Mouse (Mus musculus) urinary bladder, adult 18-20 months (tissue): Measurements from ENCODE around the gene Plau.

ENCODE experiments used
- DNase-seq, 2 experiments: peaks; one replicate each; pipeline ENCODE4 v3.0.0; 2022; ENCODE audit warnings: low spot score in 2 of 2, mixed read lengths in 2 of 2

The Plau gene

DNA sequence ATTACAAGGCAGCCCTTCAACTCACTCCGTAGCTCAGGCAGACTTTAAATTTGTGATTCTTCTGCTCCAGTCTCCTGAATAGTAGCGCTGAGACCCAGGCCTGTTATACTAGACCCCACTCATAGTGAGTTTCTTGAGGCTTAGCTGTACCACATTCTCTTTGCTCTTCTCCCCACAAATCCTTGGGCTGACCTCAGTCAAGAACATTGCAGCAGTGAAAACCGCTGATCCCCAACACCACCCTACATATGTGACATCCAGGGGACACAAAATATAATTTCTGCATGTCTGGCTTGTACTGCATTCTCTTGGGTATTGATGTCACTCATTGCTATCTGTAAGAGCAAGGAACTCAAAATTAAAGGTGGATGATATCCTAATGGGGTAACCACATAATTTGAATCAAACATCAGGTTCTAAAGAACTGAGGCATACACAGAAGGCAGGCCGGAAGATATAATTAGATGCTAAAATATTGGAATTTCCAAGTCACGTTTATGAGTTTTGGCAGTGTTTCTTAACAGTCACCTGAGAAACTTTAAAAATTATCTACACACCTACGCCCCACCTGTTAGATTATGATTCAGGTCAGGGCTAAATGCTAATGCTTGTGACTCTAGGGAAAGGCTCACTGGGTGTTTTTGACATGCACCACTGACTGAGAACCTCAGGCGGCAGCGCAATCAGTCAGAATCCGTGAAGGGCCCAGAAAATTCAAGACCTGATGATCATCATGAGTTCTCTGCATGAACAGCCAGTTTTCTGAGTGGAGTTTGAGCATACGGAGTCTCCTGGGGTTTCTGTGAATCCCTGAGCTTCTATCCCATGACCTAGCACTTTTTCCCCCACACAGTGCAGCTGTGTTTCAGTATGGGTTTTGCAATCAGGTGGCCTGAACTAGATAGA lies 8.5 kb downstream of the Plau start:
- no peak for DNase-seq

DNA sequence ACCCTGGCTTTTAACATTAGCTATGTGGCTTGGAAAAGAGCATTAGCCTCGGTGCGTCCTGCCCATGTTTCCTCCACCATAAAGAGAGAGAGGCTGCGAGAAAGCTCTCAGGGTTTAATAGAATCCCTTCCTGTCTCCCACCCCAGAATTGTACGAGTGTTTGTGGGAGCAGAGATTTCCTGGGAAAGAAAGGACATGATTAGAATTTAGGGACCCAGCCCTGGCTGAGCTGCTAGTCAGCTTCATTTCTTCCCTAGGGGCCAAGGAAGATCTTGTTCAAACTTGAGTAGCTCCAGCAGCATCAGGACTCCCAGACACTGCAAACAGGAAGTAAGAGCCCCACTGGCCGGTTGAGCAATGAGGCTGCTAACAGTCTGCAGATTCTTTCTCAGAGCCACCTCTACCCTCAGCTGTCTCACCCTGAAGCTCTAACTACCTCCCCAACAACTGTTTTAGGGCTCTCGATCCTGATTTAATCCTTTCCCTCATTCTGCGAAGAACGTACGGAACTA lies 9.2 kb downstream of the Plau start:
- DNase-seq = no peak

- DNase-seq = no peak
Observed at GRCm38 (mm10) chr14:20846214-20846613, 9.8 kb downstream of the Plau start.

DNA sequence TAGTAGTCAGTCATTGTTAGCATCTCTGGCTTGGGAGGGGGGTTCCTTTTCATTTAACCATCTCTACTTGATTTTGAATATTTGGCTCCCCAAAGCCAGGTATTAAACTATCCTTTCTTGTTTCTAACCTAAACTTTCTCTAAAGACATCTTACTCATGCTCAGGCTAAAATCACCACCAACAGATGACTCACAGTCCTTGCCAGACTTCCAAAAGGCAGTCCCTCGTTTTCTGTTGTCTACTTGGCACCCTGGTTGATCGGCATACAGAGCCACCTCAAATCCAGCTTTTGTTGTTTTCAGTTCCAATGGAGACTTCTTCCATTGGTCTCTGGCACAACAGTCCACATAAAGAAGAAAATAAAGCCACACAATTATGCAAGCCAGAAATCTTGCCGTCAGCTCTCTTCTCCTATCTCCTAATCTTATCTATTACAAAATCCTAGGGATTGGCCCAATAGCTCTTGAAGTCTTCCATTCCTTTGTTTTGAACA lies 11.2 kb downstream of the Plau start:
- DNase-seq = no peak

DNA sequence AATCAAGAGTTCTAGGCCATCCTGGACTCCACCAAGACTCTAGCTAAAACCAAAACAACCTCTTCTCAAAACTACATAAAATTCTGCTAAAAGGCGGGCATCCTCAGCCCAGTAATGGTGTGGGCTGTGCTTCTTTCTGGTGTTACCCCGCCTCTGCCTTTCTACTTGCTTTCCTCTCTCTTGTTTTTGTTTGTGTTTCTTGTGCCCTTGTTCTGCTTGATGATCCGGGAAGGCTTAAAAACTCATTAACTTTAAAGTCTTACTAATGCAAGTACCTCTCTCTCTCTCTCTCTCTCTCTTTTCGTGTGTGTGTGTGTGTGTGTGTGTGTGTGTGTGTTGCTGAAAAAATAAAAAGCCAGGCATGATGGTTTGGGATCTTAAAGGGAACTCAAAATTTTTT lies 13.3 kb downstream of the Plau start:
- no peak for DNase-seq

GRCm38 (mm10) chr14:20850498-20850897 lies 14.0 kb downstream of the Plau start:
- peak in 1 of 2 experiments; percentile 50 for DNase-seq

DNA sequence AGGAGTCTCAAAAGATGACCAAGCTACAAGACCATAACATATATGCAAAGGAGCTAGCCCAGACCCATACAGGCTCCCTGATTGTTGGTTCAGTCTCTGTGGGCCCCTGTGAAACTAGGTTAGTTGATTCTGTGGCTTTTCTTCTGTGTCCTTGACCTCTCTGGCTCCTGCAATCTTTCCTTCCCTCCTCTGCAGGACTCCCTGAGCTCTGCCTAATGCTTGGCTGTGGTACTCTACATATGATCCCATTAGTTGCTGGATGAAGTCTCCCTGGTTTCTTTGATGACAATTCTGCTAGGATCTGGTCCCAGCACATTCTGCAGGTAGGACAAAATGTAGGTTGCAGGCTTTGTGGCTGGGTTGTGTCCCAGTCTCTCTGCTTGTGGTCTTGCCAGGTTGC lies 15.3 kb downstream of the Plau start:
- DNase-seq = no peak

- DNase-seq = no peak
Observed at GRCm38 (mm10) chr14:20861152-20861551, 24.7 kb downstream of the Plau start.

DNA sequence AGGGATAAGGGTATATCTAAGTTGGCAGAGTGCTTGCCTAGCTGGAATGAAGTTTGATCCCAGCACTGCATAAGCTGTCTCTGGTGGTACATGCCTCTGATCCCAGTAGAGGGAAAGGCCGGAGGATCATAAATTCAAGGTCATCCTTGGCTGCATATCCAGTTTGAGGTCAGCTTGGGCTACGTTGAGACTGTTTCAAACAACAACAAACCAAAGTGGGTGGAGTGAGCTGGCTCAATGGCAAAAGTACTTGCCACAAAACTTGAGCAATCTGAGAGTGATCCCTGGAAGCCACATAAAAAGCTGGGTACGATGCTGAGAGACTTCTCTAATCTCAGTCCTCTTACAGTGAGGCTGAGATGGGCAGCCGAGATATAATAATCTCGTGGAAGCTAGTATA lies 25.1 kb downstream of the Plau start:
- DNase-seq = peak in 1 of 2 experiments; percentile 33

GRCm38 (mm10) chr14:20863306-20864065 lies 27.0 kb downstream of the Plau start:
- DNase-seq = no peak

DNA sequence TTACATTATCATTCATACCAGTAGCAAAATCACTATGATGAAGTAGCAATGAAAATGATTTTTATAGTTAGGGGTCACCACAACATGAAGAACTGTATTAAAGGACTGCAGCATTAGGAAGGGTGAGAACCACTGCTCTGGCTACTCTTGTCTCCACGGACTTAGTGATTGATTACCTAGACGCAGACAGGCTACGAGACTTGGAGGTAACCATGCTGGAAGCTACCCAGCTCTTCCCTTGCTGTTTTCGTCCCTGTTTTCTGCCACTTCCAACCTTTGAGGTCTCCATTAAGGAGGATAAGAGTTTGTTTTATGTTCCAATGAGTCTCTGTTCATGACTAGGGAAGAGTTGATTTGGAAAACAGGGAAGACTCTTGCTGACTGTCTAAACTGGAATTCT lies 27.7 kb downstream of the Plau start:
- no peak for DNase-seq

- no peak for DNase-seq
Observed at GRCm38 (mm10) chr14:20865604-20866003, 29.1 kb downstream of the Plau start.

DNA sequence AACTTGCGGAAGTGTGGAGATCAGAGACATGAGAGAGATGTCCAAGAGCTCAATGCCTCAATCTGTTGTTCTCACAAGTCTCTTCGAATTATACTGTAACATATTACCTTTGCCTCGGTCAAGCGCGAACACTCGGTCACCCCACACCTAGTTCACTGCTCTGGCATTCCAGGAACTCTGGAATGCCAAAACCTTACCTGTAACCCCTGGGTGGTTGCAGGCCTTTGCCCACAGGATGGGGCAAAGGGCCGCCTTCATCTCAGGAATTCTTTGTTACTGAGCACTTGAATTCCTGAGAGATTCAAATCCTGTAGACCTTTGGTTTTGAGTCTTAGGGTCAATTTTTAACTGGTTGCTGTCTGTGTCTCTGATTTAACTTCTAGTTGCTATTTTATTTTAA lies 29.9 kb downstream of the Plau start:
- DNase-seq = no peak

DNA sequence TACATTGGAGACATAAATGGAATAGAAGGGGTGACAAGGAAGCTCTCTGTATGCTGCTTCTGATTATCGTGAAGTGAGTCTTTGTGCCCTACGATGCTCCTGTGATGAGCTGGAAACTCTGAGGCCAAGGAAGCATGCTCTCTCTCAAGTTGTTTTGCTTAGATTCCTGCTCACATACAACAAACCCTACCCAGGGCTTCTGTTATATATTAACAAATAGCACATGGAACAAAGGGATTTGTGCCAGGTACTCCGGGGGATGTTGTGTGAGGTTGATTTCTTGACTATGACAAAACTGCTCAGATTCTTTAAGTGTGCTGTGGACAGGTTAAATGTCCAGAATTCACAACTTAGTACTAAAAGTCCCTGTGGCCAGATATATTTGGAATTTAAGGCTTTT lies 33.6 kb downstream of the Plau start:
- no peak for DNase-seq

GRCm38 (mm10) chr14:20871495-20871894 lies 35.0 kb downstream of the Plau start:
- DNase-seq = no peak

- peak; percentile 73 to 76 for DNase-seq
Observed at GRCm38 (mm10) chr14:20873307-20873706, 36.8 kb downstream of the Plau start.

- DNase-seq = no peak
Observed at GRCm38 (mm10) chr14:20873931-20874330, 37.5 kb downstream of the Plau start.

DNA sequence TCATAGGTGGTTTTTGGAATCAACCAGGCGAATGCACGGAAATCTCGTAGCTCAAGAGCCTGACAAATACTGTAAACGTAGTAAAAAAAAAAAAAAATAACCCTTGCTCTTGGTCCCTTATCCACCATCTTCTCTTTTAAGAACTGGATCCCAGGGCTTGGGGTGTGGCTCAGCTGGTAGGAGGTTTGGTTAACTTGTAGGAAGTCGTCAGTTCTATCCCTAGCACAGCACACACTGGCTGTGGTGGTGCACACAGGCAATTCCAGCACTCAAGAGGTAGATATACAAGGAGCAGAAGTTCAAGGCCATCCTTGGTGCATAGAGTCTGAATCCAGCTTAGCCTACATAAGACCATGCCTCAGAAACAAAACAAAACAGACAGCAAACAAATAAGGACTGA lies 48.2 kb downstream of the Plau start:
- no peak for DNase-seq

DNA sequence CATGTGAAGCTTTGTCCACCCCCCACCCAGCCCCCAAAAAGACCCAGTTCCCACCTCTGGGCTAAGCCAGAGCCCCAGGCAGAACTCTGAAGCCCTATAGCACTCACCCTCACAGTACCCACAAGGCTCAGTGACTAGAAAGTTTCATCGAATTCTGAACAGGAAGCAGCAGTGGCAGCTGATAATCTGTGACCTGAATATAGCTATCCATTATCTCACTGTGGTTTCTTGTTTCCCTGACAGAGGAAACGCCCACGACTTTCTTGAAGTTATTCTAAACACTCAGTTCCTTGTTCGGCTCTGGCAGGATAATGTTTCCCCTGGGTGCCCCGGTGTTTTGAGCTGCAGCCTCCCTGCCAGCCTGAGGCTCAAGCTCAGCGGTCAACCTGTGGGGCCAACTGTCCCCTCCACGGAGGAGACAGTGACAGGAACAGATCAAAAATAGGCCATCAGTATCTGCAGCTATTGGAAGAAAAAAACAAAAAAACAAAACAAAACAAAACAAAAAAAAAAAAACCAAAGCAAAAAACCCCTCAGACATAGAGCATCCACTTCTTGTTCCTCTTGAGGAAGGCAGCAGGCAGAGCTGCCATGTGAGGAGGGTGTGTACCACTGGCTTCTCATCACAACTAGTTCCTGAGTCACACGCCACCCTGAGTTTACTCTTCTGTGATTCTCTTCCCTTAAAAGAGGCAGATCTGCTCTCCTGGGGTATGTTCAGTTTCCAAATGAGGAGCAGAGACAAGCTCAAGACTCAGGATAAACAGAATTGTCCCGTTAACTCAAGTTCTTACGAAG lies 48.8 kb downstream of the Plau start:
- no peak for DNase-seq

DNA sequence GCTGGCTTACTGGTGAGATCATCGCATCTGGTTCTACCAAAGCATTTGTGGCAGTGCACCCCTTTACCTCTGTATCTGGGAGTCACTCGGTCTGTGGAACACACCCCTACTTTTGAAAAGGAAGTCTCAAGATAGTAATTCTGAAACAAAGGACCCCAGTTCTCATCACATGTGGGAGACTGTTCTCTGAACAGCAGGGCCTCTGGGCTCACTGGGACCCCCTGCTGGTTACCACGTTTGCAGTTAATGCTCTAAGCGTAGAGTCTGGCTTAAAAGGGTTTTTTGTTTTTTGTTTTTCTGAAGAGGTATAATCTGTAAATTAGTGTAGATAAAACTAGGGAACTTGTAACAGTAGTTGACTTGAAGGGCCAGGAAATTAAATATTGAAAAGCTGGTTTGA lies 49.8 kb downstream of the Plau start:
- DNase-seq = no peak

- no peak for DNase-seq
Observed at GRCm38 (mm10) chr14:20887541-20888085, 51.2 kb downstream of the Plau start.
